ENCODE assay signal across 9 mouse cellular contexts in genomic region chr13:60819469-60819868, GRCm38 (mm10). TPM values are rescaled to one million over a fixed set of nuclear protein-coding genes. Genes with fewer than 3 reads are reported as not detected.
DNase-seq lines count a peak whose midpoint lies in the region; ATAC-seq lines count a peak whose summit lies in the region.
"Had no signal": no experiment of that assay in that cellular context is flagged by ENCODE, and none has a peak within 500 bp of the region (broad histone marks: within the 10 kb centered on the region; RNA-seq: fewer than 3 reads in every experiment).

No protein-coding gene starts in this region.

- no peaks in the 10 kb centered on the region for H3K27me3 ChIP-seq in midbrain, embryonic 10.5 days (ENCODE audit: low read depth, poor library complexity, severe bottlenecking)
- no peaks in the 10 kb centered on the region for H3K27me3 ChIP-seq in midbrain, embryonic 16.5 days (ENCODE audit: control insufficient read depth, insufficient read depth, low read depth, low read length)
- no peaks in the 10 kb centered on the region for H3K27me3 ChIP-seq in intestine, embryonic 16.5 days (replicated peaks; ENCODE audit: control insufficient read depth, insufficient read depth, low read length)
- H3K27me3 ChIP-seq: heart, embryonic 15.5 days had no signal

- H3K4me2 ChIP-seq in midbrain, embryonic 16.5 days (ENCODE audit: low read length): no peak overlapping the region
- H3K4me2 ChIP-seq in intestine, embryonic 16.5 days (ENCODE audit: low read depth, low read length): no peak overlapping the region
- H3K4me2 ChIP-seq: heart, embryonic 15.5 days had no signal

- peak; percentile 13 to 32 for DNase-seq in cerebellum, postnatal 4 days (ENCODE audit: low spot score in 2 of 2)
- no peak for DNase-seq in cerebellum, postnatal 36 days
- peak; percentile 45 for DNase-seq in midbrain, embryonic 10.5 days (ENCODE audit: low spot score)
- peak; percentile 43 for DNase-seq in brain, adult 2 months (ENCODE audit: low read depth, low spot score)
- DNase-seq in lung, postnatal 14 days: peak; percentile 69

- no peak overlapping the region for H3K9ac ChIP-seq in midbrain, embryonic 16.5 days (ENCODE audit: low read depth, low read length)
- H3K9ac ChIP-seq in intestine, embryonic 16.5 days (ENCODE audit: low read depth, low read length): no peak overlapping the region
- H3K9ac ChIP-seq: heart, embryonic 15.5 days had no signal

- 21% methylated on average over 7 of the region's 7 CpGs for WGBS in midbrain, embryonic 10.5 days
- WGBS in midbrain, embryonic 16.5 days: 14% methylated on average over 7 of the region's 7 CpGs
- WGBS in intestine, embryonic 16.5 days: 10% methylated on average over 7 of the region's 7 CpGs

- H3K4me1 ChIP-seq in midbrain, embryonic 10.5 days: no peaks in the 10 kb centered on the region
- H3K4me1 ChIP-seq in midbrain, embryonic 16.5 days (ENCODE audit: control insufficient read depth, insufficient read depth, low read length): no peaks in the 10 kb centered on the region
- no peaks in the 10 kb centered on the region for H3K4me1 ChIP-seq in intestine, embryonic 16.5 days (ENCODE audit: control insufficient read depth, insufficient read depth, low read length)
- H3K4me1 ChIP-seq: heart, embryonic 15.5 days had no signal

- no peak overlapping the region for H3K27ac ChIP-seq in midbrain, embryonic 10.5 days (replicated peaks)
- no peak overlapping the region for H3K27ac ChIP-seq in midbrain, embryonic 16.5 days (ENCODE audit: low read length)
- H3K27ac ChIP-seq in intestine, embryonic 16.5 days (ENCODE audit: low read length): no peak overlapping the region
- H3K27ac ChIP-seq: heart, embryonic 15.5 days had no signal

- H3K9me3 ChIP-seq in midbrain, embryonic 10.5 days (replicated peaks): no peaks in the 10 kb centered on the region
- H3K9me3 ChIP-seq in midbrain, embryonic 16.5 days (replicated peaks; ENCODE audit: control insufficient read depth, low read length, poor library complexity, severe bottlenecking): no peaks in the 10 kb centered on the region
- no peaks in the 10 kb centered on the region for H3K9me3 ChIP-seq in intestine, embryonic 16.5 days (ENCODE audit: control insufficient read depth, low read length)
- H3K9me3 ChIP-seq: heart, embryonic 15.5 days had no signal

- H3K4me3 ChIP-seq in midbrain, embryonic 10.5 days: no peak overlapping the region
- no peak overlapping the region for H3K4me3 ChIP-seq in midbrain, embryonic 16.5 days (ENCODE audit: low read depth, low read length)
- H3K4me3 ChIP-seq in intestine, embryonic 16.5 days (ENCODE audit: low read length): no peak overlapping the region
- H3K4me3 ChIP-seq: heart, embryonic 15.5 days had no signal

- no peak for ATAC-seq in midbrain, embryonic 16.5 days
- peak; percentile 44; the same call in 1 of the 2 replicates for ATAC-seq in intestine, embryonic 16.5 days
- ATAC-seq in erythroblast, adult 5-6 weeks (replicated peaks; ENCODE audit: low FRiP score, poor library complexity, severe bottlenecking): no peak

- H3K36me3 ChIP-seq in midbrain, embryonic 10.5 days: no peaks in the 10 kb centered on the region
- no peaks in the 10 kb centered on the region for H3K36me3 ChIP-seq in midbrain, embryonic 16.5 days (ENCODE audit: control insufficient read depth, insufficient read depth, low read length)
- H3K36me3 ChIP-seq in intestine, embryonic 16.5 days (ENCODE audit: control insufficient read depth, insufficient read depth, low read length): no peaks in the 10 kb centered on the region
- H3K36me3 ChIP-seq: heart, embryonic 15.5 days had no signal

RNA-seq across cellular contexts. Expression of gene Ctsll3, which starts 16.8 kb away (rescaled TPM):
- polyA plus RNA-seq in midbrain, embryonic 10.5 days (2016; fragmentation: Nextera tagmentation; extraction: Ambion mirVana): not detected in 2 replicates
- not detected in 2 replicates for polyA plus RNA-seq in midbrain, embryonic 16.5 days (2015; fragmentation: Nextera tagmentation; extraction: Ambion mirVana)
- not detected in 2 replicates for polyA plus RNA-seq in intestine, embryonic 16.5 days (2015; fragmentation: Nextera tagmentation; extraction: Ambion mirVana)
- not detected in 2 replicates for total RNA-seq in erythroblast, adult 5-6 weeks (2015; ENCODE audit: low replicate concordance)
- not detected in 2 replicates for total RNA-seq in erythroblast, adult 5-6 weeks (2017; ENCODE audit: low replicate concordance)
- polyA plus RNA-seq: heart, embryonic 15.5 days had no signal

RNA-seq across cellular contexts. Expression of gene BC051665, which starts 33.3 kb away (rescaled TPM):
- polyA plus RNA-seq in midbrain, embryonic 10.5 days (2016; fragmentation: Nextera tagmentation; extraction: Ambion mirVana): not detected in 2 replicates
- polyA plus RNA-seq in midbrain, embryonic 16.5 days (2015; fragmentation: Nextera tagmentation; extraction: Ambion mirVana): not detected in 2 replicates
- not detected in 2 replicates for polyA plus RNA-seq in intestine, embryonic 16.5 days (2015; fragmentation: Nextera tagmentation; extraction: Ambion mirVana)
- total RNA-seq in erythroblast, adult 5-6 weeks (2015; ENCODE audit: low replicate concordance): not detected in 2 replicates
- total RNA-seq in erythroblast, adult 5-6 weeks (2017; ENCODE audit: low replicate concordance): not detected in 2 replicates
- polyA plus RNA-seq: heart, embryonic 15.5 days had no signal

RNA-seq across cellular contexts. Expression of gene 4930486L24Rik, which starts 44.8 kb away (rescaled TPM):
- polyA plus RNA-seq in midbrain, embryonic 10.5 days (2016; fragmentation: Nextera tagmentation; extraction: Ambion mirVana): 0.14 TPM in 1 of 2 replicates, not detected in the other
- not detected in 2 replicates for polyA plus RNA-seq in midbrain, embryonic 16.5 days (2015; fragmentation: Nextera tagmentation; extraction: Ambion mirVana)
- polyA plus RNA-seq in intestine, embryonic 16.5 days (2015; fragmentation: Nextera tagmentation; extraction: Ambion mirVana): 0.18 and 0.22 TPM in 2 replicates
- total RNA-seq in erythroblast, adult 5-6 weeks (2015; ENCODE audit: low replicate concordance): not detected in 2 replicates
- total RNA-seq in erythroblast, adult 5-6 weeks (2017; ENCODE audit: low replicate concordance): not detected in 2 replicates
- polyA plus RNA-seq: heart, embryonic 15.5 days had no signal

Comparison
In these comparisons a context has a peak if more than half of its experiments do, and no peak if none do; other contexts are left out.
1. DNase-seq: peak in cerebellum, postnatal 4 days (2 of 2), midbrain, embryonic 10.5 days (single experiment), brain, adult 2 months (single experiment) and lung, postnatal 14 days (single experiment); none in cerebellum, postnatal 36 days (0 of 2).